Mouse (Mus musculus): ENCODE results near the gene Rbfox3. TPM values are rescaled to one million over a fixed set of nuclear protein-coding genes. Genes with fewer than 3 reads are reported as not detected.

The Rbfox3 gene
- polyA plus RNA-seq, 1 experiment from 2014 or later = 8.2 TPM

DNA sequence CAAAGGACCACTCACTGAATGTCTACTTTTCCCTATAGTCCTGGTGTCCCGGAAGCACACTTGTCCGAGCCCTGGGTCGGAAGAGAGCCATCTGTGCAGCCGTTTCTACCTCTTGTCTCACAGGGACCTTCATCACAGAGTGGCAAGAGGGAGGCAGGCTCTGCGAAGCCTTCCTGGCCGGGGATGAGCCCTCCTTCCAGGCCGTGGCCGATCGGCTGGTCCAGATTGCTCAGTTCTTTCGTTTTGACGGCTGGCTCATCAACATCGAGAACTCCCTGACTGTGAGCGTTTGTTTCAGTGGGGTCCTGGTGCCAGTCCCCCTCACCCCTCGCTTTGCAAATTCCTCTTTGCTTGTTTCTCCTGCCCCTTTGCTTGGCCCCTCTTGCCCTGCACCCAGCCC is 429.6 kb downstream of the Rbfox3 start:
- WGBS = 85% methylated on average over 14 of the region's 14 CpGs
- H3K9me3 ChIP-seq (ENCODE audit: control insufficient read depth, low read length) = no peaks in the 10 kb centered on the region
- H3K36me3 ChIP-seq (ENCODE audit: control insufficient read depth, insufficient read depth, low read length) = no peaks in the 10 kb centered on the region
- no peak overlapping the region for H3K27ac ChIP-seq (ENCODE audit: low read depth, low read length)
- ATAC-seq (ENCODE audit: low FRiP score) (no peak), DNase-seq (ENCODE audit: low spot score, missing footprints) (no peak)
- H3K4me1 ChIP-seq (ENCODE audit: control insufficient read depth, insufficient read depth, low read length) = peaks cover 6% of the 10 kb centered on the region; the same call in 1 of the 2 replicates
- no peak overlapping the region for H3K4me3 ChIP-seq (ENCODE audit: low read depth, low read length)
- H3K27me3 ChIP-seq (ENCODE audit: control insufficient read depth, insufficient read depth, low read length) = no peaks in the 10 kb centered on the region
- H3K9ac ChIP-seq (ENCODE audit: low read length) = no peak overlapping the region
- no peak overlapping the region for H3K4me2 ChIP-seq

DNA sequence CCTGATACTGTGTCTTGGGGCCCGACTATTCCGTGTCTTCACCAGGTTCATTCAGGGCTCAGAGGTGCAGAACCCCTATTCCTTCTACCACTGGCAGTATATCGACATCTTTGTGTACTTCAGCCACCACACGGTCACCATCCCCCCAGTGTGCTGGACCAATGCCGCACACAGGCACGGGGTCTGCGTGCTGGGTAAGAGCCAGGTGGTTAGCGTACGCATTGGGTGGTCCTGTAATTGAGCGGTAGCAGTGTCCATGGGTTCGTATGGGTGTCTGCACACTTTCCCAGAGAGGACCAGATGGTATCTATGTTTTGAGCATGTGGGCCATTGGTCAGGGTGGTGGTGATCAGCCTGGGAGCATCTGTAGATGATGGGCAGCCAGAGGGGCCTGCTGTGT is 430.2 kb downstream of the Rbfox3 start:
- Histone ChIP-seq H3K36me3 (ENCODE audit: control insufficient read depth, insufficient read depth, low read length) (no peaks in the 10 kb centered on the region), H3K4me1 (ENCODE audit: control insufficient read depth, insufficient read depth, low read length) (peaks cover 6% of the 10 kb centered on the region; the same call in 1 of the 2 replicates)
- 95% methylated on average over 11 of the region's 11 CpGs for WGBS

DNA sequence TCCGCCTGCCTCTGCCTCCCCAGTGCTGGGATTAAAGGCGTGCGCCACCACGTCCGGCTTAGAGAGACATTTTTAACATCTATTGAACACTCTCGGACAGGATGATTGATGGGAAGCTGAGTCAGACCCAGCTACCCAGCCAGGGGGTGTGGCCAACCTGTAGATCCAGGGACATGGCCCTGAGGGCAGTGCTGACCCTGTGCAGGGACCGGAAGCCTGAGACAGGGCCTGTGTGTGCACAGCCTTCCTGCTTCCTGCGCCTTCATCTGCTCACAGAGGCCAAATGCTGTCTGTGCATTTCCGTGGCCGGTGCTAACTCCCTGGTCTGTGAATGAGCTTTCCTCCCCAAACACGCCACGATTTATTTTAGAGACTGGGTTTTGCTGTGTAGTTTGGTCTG is 431.6 kb downstream of the Rbfox3 start:
- no peak overlapping the region for H3K4me3 ChIP-seq (ENCODE audit: low read depth, low read length)
- DNase-seq (ENCODE audit: low spot score, missing footprints) (no peak), ATAC-seq (ENCODE audit: low FRiP score) (no peak)
- H3K4me2 ChIP-seq = no peak overlapping the region
- H3K27me3 ChIP-seq (ENCODE audit: control insufficient read depth, insufficient read depth, low read length) = no peaks in the 10 kb centered on the region
- H3K27ac ChIP-seq (ENCODE audit: low read depth, low read length) = no peak overlapping the region
- no peaks in the 10 kb centered on the region for H3K36me3 ChIP-seq (ENCODE audit: control insufficient read depth, insufficient read depth, low read length)
- H3K9me3 ChIP-seq (ENCODE audit: control insufficient read depth, low read length) = no peaks in the 10 kb centered on the region
- 88% methylated on average over 12 of the region's 12 CpGs for WGBS
- H3K9ac ChIP-seq (ENCODE audit: low read length) = no peak overlapping the region
- peaks cover 6% of the 10 kb centered on the region; the same call in 1 of the 2 replicates for H3K4me1 ChIP-seq (ENCODE audit: control insufficient read depth, insufficient read depth, low read length)

More for the DNA sequence above, 430.2 kb downstream of the Rbfox3 start:
- no peak overlapping the region for H3K27ac ChIP-seq (ENCODE audit: low read depth, low read length)
- no peaks in the 10 kb centered on the region for H3K9me3 ChIP-seq (ENCODE audit: control insufficient read depth, low read length)
- ATAC-seq (ENCODE audit: low FRiP score) (no peak), DNase-seq (ENCODE audit: low spot score, missing footprints) (no peak)
- H3K9ac ChIP-seq (ENCODE audit: low read length) = no peak overlapping the region
- H3K27me3 ChIP-seq (ENCODE audit: control insufficient read depth, insufficient read depth, low read length) = no peaks in the 10 kb centered on the region
- H3K4me3 ChIP-seq (ENCODE audit: low read depth, low read length) = no peak overlapping the region
- no peak overlapping the region for H3K4me2 ChIP-seq

DNA sequence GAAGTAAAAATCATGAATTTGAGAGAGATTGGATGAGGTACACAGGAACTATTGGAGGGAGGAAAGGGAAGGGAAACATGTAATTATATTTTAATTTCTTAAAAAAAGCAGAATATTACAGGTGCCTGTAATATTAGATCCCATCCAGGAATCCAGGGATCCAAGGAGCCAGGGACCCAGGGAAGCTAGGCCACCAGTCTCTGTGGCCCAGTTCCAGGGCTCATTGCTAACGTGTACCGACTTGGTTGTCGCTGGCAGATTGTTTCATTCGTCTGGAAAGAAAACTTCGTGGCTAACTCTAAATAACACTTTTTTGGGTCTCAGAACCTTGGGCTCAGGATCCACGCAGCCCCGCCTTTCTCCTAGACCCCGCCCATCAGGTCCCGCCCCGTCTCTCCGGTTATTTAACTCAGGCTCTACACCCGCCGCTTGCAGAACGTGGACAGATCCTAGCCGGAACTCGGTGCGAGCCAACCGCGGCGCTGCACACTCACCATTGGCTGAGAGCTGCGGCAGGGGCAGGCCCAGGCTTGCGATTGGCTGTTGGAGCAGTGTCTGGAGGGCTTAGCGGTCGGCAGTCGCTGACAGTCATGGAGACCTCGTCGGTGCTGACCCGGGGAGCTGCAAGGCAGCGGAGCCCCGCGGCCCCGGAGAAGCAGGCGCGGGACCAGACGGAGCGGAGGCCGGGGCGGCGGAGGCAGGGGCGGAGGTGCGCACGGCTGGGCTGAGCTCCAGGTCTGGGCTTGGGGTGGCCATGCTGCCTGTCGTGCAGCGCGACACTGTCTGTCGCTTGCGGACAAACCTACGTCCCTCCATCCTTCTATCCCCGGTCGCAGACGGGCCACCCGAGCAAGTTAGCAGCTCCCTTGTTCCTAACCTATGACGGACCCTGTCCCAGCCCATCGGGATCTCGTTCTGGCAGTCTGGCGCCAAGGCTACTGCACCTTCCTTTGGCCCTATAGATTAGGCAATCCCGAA is 434.7 kb downstream of the Rbfox3 start, which contains the start of gene Engase:
Gene Engase (plus strand): TSS at position 434 of the 978 bp plus-strand sequence.
- Histone ChIP-seq H3K9me3 (ENCODE audit: control insufficient read depth, low read length) (no peaks in the 10 kb centered on the region), H3K4me1 (ENCODE audit: control insufficient read depth, insufficient read depth, low read length) (peaks cover 6% of the 10 kb centered on the region; the same call in 1 of the 2 replicates), H3K9ac (ENCODE audit: low read length) (peak within 1 kb of the TSS; percentile 81), H3K27ac (ENCODE audit: low read depth, low read length) (no peak within 1 kb of the TSS), H3K4me2 (peak within 1 kb of the TSS; percentile 95), H3K36me3 (ENCODE audit: control insufficient read depth, insufficient read depth, low read length) (no peaks in the 10 kb centered on the region), H3K27me3 (ENCODE audit: control insufficient read depth, insufficient read depth, low read length) (no peaks in the 10 kb centered on the region), H3K4me3 (ENCODE audit: low read depth, low read length) (peak within 1 kb of the TSS; percentile 74)
- DNase-seq (ENCODE audit: low spot score, missing footprints) = peak; percentile 99
- under 1% methylated on average over 57 of the region's 57 CpGs for WGBS
- peak; percentile 99 for ATAC-seq (ENCODE audit: low FRiP score)

DNA sequence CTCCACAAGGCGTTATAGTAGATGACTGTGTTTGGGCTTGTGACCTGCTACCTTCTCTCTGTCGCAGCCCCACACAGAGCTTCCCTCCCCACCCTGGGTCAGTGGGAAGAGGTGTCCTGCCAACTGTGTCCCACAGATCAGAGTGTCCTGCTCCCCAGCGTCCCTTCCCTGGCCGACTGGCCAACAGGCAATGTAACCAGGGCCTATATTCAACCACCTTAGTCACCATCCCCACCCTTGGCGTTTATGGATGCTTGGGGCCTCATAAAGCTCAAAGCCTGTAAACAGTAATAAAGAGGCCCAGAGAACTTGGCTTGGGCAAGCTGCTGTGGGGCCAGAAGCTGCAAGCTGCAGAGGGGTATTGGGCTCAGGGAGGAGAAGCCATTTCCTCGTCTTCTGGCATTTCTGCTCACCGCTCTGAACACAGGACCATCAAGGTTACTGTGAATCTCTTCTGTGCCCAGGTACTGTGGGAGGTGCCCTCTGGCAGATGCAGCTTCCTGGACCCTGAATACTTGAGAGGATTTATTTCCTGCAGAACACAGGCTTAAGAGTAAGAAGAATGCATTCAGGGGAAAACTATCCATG is 435.8 kb downstream of the Rbfox3 start:
- Histone ChIP-seq H3K4me2 (no peak overlapping the region), H3K4me1 (ENCODE audit: control insufficient read depth, insufficient read depth, low read length) (peaks cover 6% of the 10 kb centered on the region; the same call in 1 of the 2 replicates), H3K4me3 (ENCODE audit: low read depth, low read length) (no peak overlapping the region), H3K27ac (ENCODE audit: low read depth, low read length) (no peak overlapping the region), H3K27me3 (ENCODE audit: control insufficient read depth, insufficient read depth, low read length) (no peaks in the 10 kb centered on the region), H3K36me3 (ENCODE audit: control insufficient read depth, insufficient read depth, low read length) (no peaks in the 10 kb centered on the region), H3K9ac (ENCODE audit: low read length) (no peak overlapping the region), H3K9me3 (ENCODE audit: control insufficient read depth, low read length) (no peaks in the 10 kb centered on the region)
- 90% methylated on average over 7 of the region's 7 CpGs for WGBS
- no peak for DNase-seq (ENCODE audit: low spot score, missing footprints)
- no peak for ATAC-seq (ENCODE audit: low FRiP score)

DNA sequence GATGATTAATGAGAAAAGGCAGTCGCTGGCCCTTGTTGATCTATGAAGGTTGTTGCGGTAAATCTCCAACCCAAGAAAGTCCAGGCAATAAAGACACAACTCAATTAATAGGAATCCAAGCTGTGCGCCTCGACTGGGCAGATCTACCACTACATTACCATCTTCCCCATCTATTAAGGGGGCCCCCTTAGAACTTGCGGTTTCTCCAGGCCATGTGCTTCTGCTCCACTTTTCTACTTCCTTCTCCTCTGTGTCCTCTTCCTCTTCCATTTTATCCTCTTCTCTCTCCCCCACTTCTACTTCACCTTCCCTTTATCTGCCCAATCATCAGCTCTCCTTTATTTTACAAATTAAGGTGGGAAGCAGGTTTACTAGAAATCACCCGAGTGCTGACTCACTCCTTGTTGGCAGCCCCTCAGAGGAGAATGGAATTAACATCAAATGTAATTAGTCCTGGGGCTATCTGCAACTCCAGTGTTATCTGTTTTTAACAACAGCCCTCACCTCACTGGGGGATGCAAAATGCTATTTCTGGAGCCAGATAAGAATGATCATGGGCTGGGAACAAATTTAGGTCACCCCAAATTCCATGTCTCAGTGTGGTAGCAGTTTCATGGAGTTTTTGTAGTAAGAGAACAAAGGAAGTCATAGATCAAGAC is 437.4 kb downstream of the Rbfox3 start:
- no peak for ATAC-seq (ENCODE audit: low FRiP score)
- Histone ChIP-seq H3K9ac (ENCODE audit: low read length) (no peak overlapping the region), H3K4me1 (ENCODE audit: control insufficient read depth, insufficient read depth, low read length) (peaks cover 6% of the 10 kb centered on the region; the same call in 1 of the 2 replicates), H3K4me3 (ENCODE audit: low read depth, low read length) (no peak overlapping the region), H3K9me3 (ENCODE audit: control insufficient read depth, low read length) (no peaks in the 10 kb centered on the region), H3K27me3 (ENCODE audit: control insufficient read depth, insufficient read depth, low read length) (no peaks in the 10 kb centered on the region), H3K4me2 (no peak overlapping the region), H3K36me3 (ENCODE audit: control insufficient read depth, insufficient read depth, low read length) (no peaks in the 10 kb centered on the region), H3K27ac (ENCODE audit: low read depth, low read length) (no peak overlapping the region)
- 82% methylated on average over 6 of the region's 6 CpGs for WGBS
- DNase-seq (ENCODE audit: low spot score, missing footprints) = no peak

DNA sequence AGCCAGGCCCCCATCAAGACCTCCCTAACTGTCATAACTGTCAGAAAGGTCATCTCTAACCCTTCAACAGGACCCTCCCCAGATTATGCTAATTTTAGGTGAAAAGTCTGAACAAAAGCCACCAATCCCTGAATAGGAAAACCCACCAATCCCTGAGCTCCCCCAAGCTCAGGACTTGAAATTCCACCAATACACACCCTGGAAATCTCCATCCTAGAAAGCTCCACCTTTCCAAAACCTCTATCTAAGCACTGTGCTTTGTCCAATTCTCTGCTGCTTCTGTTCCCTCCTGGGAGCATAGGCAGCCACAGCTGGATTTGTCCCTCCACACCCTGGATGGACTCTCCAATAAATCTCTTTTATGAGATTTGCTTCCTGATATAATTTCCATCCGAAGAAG is 438.2 kb downstream of the Rbfox3 start:
- ATAC-seq (ENCODE audit: low FRiP score) (no peak), DNase-seq (ENCODE audit: low spot score, missing footprints) (no peak)
- WGBS = 100% methylated on average over 1 of the region's 1 CpGs

DNA sequence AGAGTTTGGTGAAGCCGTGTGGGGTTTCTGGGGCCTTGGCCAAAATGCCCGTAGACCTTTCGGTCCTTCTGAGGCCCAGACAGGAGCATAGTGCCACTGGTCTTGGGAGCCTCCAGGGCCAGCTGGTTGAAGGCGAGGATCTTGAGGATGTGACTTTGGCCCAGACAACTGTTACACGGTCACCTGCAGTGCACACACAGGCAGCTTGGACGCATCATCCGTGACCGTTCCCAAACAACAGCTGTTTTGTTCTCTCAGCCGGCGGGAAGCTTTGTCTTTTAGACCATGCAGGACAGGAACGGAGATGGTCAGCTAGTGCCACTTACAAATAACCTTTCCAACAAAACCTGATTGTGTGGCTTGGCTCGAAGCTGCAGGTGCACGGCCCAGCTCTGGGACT is 439.7 kb downstream of the Rbfox3 start:
- Histone ChIP-seq H3K4me1 (ENCODE audit: control insufficient read depth, insufficient read depth, low read length) (no peaks in the 10 kb centered on the region), H3K36me3 (ENCODE audit: control insufficient read depth, insufficient read depth, low read length) (no peaks in the 10 kb centered on the region), H3K4me2 (no peak overlapping the region), H3K9ac (ENCODE audit: low read length) (no peak overlapping the region), H3K27me3 (ENCODE audit: control insufficient read depth, insufficient read depth, low read length) (no peaks in the 10 kb centered on the region), H3K9me3 (ENCODE audit: control insufficient read depth, low read length) (no peaks in the 10 kb centered on the region), H3K4me3 (ENCODE audit: low read depth, low read length) (no peak overlapping the region), H3K27ac (ENCODE audit: low read depth, low read length) (no peak overlapping the region)
- WGBS = 72% methylated on average over 13 of the region's 13 CpGs
- ATAC-seq (ENCODE audit: low FRiP score) (no peak), DNase-seq (ENCODE audit: low spot score, missing footprints) (no peak)

More for the DNA sequence above, 438.2 kb downstream of the Rbfox3 start:
- no peaks in the 10 kb centered on the region for H3K27me3 ChIP-seq (ENCODE audit: control insufficient read depth, insufficient read depth, low read length)
- H3K9ac ChIP-seq (ENCODE audit: low read length) = no peak overlapping the region
- H3K9me3 ChIP-seq (ENCODE audit: control insufficient read depth, low read length) = no peaks in the 10 kb centered on the region
- peaks cover 6% of the 10 kb centered on the region; the same call in 1 of the 2 replicates for H3K4me1 ChIP-seq (ENCODE audit: control insufficient read depth, insufficient read depth, low read length)
- H3K4me2 ChIP-seq = no peak overlapping the region
- H3K36me3 ChIP-seq (ENCODE audit: control insufficient read depth, insufficient read depth, low read length) = no peaks in the 10 kb centered on the region
- H3K4me3 ChIP-seq (ENCODE audit: low read depth, low read length) = no peak overlapping the region
- H3K27ac ChIP-seq (ENCODE audit: low read depth, low read length) = no peak overlapping the region
